Mouse (Mus musculus) liver, adult 2 months (tissue): ENCODE results near the gene Rap1gap2.

ENCODE experiments used
- CTCF ChIP-seq: fragments of 200-500 bp; IDR thresholded peaks from 2 replicates; pipeline ENCODE4 v1.5.1; 2011; ENCODE audit warnings: low read depth, low read length, control low read depth
- POLR2A ChIP-seq: fragments of 200-500 bp; IDR thresholded peaks from 2 replicates; pipeline ENCODE4 v1.6.1; 2011; ENCODE audit warnings: low read length, control low read depth; ENCODE audit not compliant: insufficient read depth; ENCODE audit errors: extremely low read depth

DNA sequence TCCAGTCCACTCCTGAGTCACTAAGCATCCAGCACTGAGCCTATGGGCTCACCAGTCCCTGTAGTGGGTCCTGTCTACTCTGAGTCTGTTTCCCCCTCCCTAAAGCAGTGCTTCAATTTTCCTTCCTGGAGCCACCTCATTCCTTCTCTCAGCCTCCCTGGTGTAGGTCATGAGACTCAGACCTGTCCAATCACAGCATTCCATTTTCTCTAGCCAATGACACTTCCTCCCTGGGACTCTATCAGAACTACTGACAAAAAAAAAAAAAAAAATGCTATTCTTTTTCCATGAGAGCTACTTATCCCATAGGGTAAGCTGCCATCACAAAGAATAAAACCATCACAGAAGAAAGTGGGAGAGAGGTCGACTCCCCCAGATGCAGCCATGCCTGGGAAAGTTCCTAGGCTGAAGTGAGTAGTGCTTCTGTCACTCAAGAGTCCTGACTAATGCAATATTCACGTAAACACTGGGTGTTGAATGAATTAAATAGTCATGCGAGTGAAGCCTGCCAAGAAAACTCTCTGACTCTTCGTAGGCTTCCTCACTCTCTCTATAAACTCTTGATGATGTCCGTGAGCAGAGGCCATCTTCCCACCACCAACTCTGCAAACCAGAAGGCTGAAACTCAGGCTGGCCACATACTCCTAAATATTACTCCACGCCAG is 127.4 kb downstream of the Rap1gap2 start:
- TF ChIP-seq POLR2A (no peak), CTCF (no peak)
